22 mouse cellular contexts compared by ENCODE assay signal in genomic region chr13:108069151-108069550, GRCm38 (mm10). TPM values are rescaled to one million over a fixed set of nuclear protein-coding genes. Genes with fewer than 3 reads are reported as not detected.
DNase-seq lines count a peak whose midpoint lies in the region; ATAC-seq and TF ChIP-seq lines count a peak whose summit lies in the region.
"Had no signal": no experiment of that assay in that cellular context is flagged by ENCODE, and none has a peak within 500 bp of the region (broad histone marks: within the 10 kb centered on the region; RNA-seq: fewer than 3 reads in every experiment).

No protein-coding gene starts in this region.

- H3K27ac ChIP-seq in forebrain, postnatal 0 days (ENCODE audit: low read depth, low read length) = no peak overlapping the region
- H3K27ac ChIP-seq in forebrain, embryonic 10.5 days = no peak overlapping the region
- H3K27ac ChIP-seq in MEL (ENCODE audit: control insufficient read depth, low read depth, low read length) = no peak overlapping the region
- H3K27ac ChIP-seq in intestine, embryonic 15.5 days = no peak overlapping the region

- no peak for TF ChIP-seq RAD21 in MEL (IDR thresholded peaks at IDR 0.05; ENCODE audit: low read depth, low read length)

- H3K4me3 ChIP-seq in forebrain, postnatal 0 days (ENCODE audit: low read depth, low read length) = no peak overlapping the region
- no peak overlapping the region for H3K4me3 ChIP-seq in forebrain, embryonic 10.5 days
- H3K4me3 ChIP-seq in MEL (ENCODE audit: control insufficient read depth in 1 of 2, insufficient read depth in 1 of 2, low read depth in 2 of 2, low read length in 2 of 2) = no peak overlapping the region
- H3K4me3 ChIP-seq in intestine, embryonic 15.5 days (replicated peaks) = no peak overlapping the region

- DNase-seq in forebrain, postnatal 0 days = no peak
- DNase-seq in forebrain, embryonic 10.5 days (ENCODE audit: extremely low spot score, low spot score) = no peak
- DNase-seq in MEL (ENCODE audit: low read depth, low spot score) = peak; percentile 36
- no peak for DNase-seq in layer of hippocampus, postnatal 25 days (ENCODE audit: extremely low spot score in 1 of 2, low spot score in 1 of 2)
- DNase-seq: adrenal gland, adult 2 months; adrenal gland, adult 8-10 months; adrenal gland, postnatal 10 days; adrenal gland, postnatal 14 days; adrenal gland, postnatal 25 days; adrenal gland, postnatal 36 days; B cell, adult 2 months; cerebellum, adult 11 months; cerebellum, adult 11-12 months; cerebellum, adult 18-20 months; cerebellum, adult 2 months had no signal

- no peak for TF ChIP-seq CTCF in forebrain, postnatal 0 days (IDR thresholded peaks at IDR 0.05; ENCODE audit: low read depth)
- TF ChIP-seq CTCF in MEL (IDR thresholded peaks at IDR 0.05 in 2 of 3, conservative IDR thresholded peaks at IDR 0.05 in 1 of 3; ENCODE audit: control insufficient read depth in 1 of 3, insufficient read depth in 1 of 3, low read depth in 2 of 3, low read length in 3 of 3, poor library complexity in 1 of 3, severe bottlenecking in 1 of 3) = no peak

- H3K9ac ChIP-seq in forebrain, postnatal 0 days = no peak overlapping the region
- no peak overlapping the region for H3K9ac ChIP-seq in MEL (ENCODE audit: control insufficient read depth, low read depth, low read length, poor library complexity, severe bottlenecking)
- H3K9ac ChIP-seq in intestine, embryonic 15.5 days = no peak overlapping the region

- H3K27me3 ChIP-seq in forebrain, postnatal 0 days (ENCODE audit: insufficient read depth, low read length) = no peaks in the 10 kb centered on the region
- H3K27me3 ChIP-seq in forebrain, embryonic 10.5 days (ENCODE audit: poor library complexity, severe bottlenecking) = no peaks in the 10 kb centered on the region
- no peaks in the 10 kb centered on the region for H3K27me3 ChIP-seq in MEL (ENCODE audit: control insufficient read depth in 1 of 2, insufficient read depth in 2 of 2, low read length in 2 of 2)
- no peaks in the 10 kb centered on the region for H3K27me3 ChIP-seq in intestine, embryonic 15.5 days (replicated peaks)
- H3K27me3 ChIP-seq: CH12.LX, Patski had no signal

- no peak for TF ChIP-seq POLR2A in MEL (IDR thresholded peaks at IDR 0.05; ENCODE audit: control insufficient read depth in 1 of 2, insufficient read depth in 1 of 2, low read depth in 1 of 2, low read length in 2 of 2, poor library complexity in 1 of 2)

- TF ChIP-seq EP300 in MEL (IDR thresholded peaks at IDR 0.05; ENCODE audit: low read depth in 1 of 2, low read length in 2 of 2) = peak; percentile 64 to 67

- no peaks in the 10 kb centered on the region for H3K9me3 ChIP-seq in forebrain, postnatal 0 days (ENCODE audit: low read length)
- H3K9me3 ChIP-seq in forebrain, embryonic 10.5 days = no peaks in the 10 kb centered on the region
- H3K9me3 ChIP-seq in MEL (replicated peaks; ENCODE audit: insufficient read depth, low read length) = no peaks in the 10 kb centered on the region
- no peaks in the 10 kb centered on the region for H3K9me3 ChIP-seq in intestine, embryonic 15.5 days
- H3K9me3 ChIP-seq: G1E had no signal

- no peak overlapping the region for H3K4me2 ChIP-seq in forebrain, postnatal 0 days (ENCODE audit: low read depth)
- no peak overlapping the region for H3K4me2 ChIP-seq in intestine, embryonic 15.5 days (replicated peaks)

- peak; percentile 54; the same call in 1 of the 2 replicates for ATAC-seq in forebrain, postnatal 0 days
- 0 out of 2 replicates have a peak, but pooled peaks have one; percentile 22 for ATAC-seq in megakaryocyte-erythroid progenitor cell, adult 5-6 weeks (replicated peaks; ENCODE audit: low FRiP score, low TSS enrichment, poor library complexity, severe bottlenecking)
- ATAC-seq in intestine, embryonic 15.5 days = no peak
- ATAC-seq: activated CD4-positive, CD25-positive, alpha-beta regulatory T cell, adult 4 months; CD4-positive, CD25-positive, alpha-beta regulatory T cell, adult 4 months; Patski had no signal

- no peaks in the 10 kb centered on the region for H3K79me2 ChIP-seq in MEL (ENCODE audit: control insufficient read depth, insufficient read depth, low read length, poor library complexity)

- WGBS in forebrain, postnatal 0 days = 48% methylated on average over 4 of the region's 4 CpGs
- WGBS in forebrain, embryonic 10.5 days = 81% methylated on average over 4 of the region's 4 CpGs
- 77% methylated on average over 4 of the region's 4 CpGs for WGBS in intestine, embryonic 15.5 days

- H3K4me1 ChIP-seq in forebrain, postnatal 0 days (ENCODE audit: insufficient read depth) = no peaks in the 10 kb centered on the region; the same call in 1 of the 2 replicates
- peaks cover 4% of the 10 kb centered on the region for H3K4me1 ChIP-seq in forebrain, embryonic 10.5 days
- peaks cover 15 to 16% of the 10 kb centered on the region in 2 experiments for H3K4me1 ChIP-seq in MEL (ENCODE audit: control insufficient read depth in 1 of 2, insufficient read depth in 2 of 2, low read length in 2 of 2)
- no peaks in the 10 kb centered on the region for H3K4me1 ChIP-seq in intestine, embryonic 15.5 days (replicated peaks)

- no peaks in the 10 kb centered on the region for H3K36me3 ChIP-seq in forebrain, postnatal 0 days (ENCODE audit: insufficient read depth)
- no peaks in the 10 kb centered on the region for H3K36me3 ChIP-seq in forebrain, embryonic 10.5 days (replicated peaks)
- peaks cover 0 to 15% of the 10 kb centered on the region in 2 experiments; a peak in 2 of 4 replicates for H3K36me3 ChIP-seq in MEL (ENCODE audit: control insufficient read depth in 1 of 2, insufficient read depth in 2 of 2, low read length in 2 of 2)
- H3K36me3 ChIP-seq in intestine, embryonic 15.5 days = no peaks in the 10 kb centered on the region

TF ChIP-seq in MEL, 35 proteins besides CTCF, POLR2A, EP300 and RAD21:
- TF ChIP-seq TCF12 (IDR thresholded peaks at IDR 0.05; ENCODE audit: low read depth, low read length) = peak; percentile 69
- TF ChIP-seq GATA1 (IDR thresholded peaks at IDR 0.05; ENCODE audit: low read depth, low read length) = peak; percentile 59
- TF ChIP-seq TBP (IDR thresholded peaks at IDR 0.05; ENCODE audit: low read depth, low read length) = no peak
- no peak for TF ChIP-seq USF2 (IDR thresholded peaks at IDR 0.05; ENCODE audit: borderline replicate concordance in 1 of 2, insufficient read depth in 1 of 2, low read depth in 1 of 2, low read length in 2 of 2)
- TF ChIP-seq ETS1 (IDR thresholded peaks at IDR 0.05; ENCODE audit: low read depth, low read length) = peak; percentile 73

RNA-seq across cellular contexts. Expression of gene Smim15, which starts 24.9 kb away (rescaled TPM):
- total RNA-seq in forebrain, postnatal 0 days (2014; rRNA removed) = 40.3 and 46.5 TPM in 2 replicates
- 34.0 and 36.8 TPM in 2 replicates for polyA plus RNA-seq in forebrain, postnatal 0 days (2015; fragmentation: Nextera tagmentation; extraction: Ambion mirVana)
- 56.0 and 56.5 TPM in 2 replicates for polyA plus RNA-seq in forebrain, embryonic 10.5 days (2016; fragmentation: Nextera tagmentation; extraction: Ambion mirVana)
- 69.6 and 73.4 TPM in 2 replicates for total RNA-seq in MEL (2012; rRNA removed)
- polyA plus RNA-seq in MEL (2012; ENCODE audit: insufficient read depth in 1 of 2, insufficient read length in 2 of 2, low read depth in 1 of 2, low replicate concordance in 2 of 2, missing spikeins in 1 of 2) = 100 to 1,000 TPM in 1 of 2 experiments, not detected in 1; 122 TPM
- 31.2 and 45.2 TPM in 2 replicates for total RNA-seq in megakaryocyte-erythroid progenitor cell, adult 5-6 weeks (2014; fragmentation: Nextera tagmentation)
- 169 and 184 TPM in 2 replicates for total RNA-seq in megakaryocyte-erythroid progenitor cell, adult 5-6 weeks (2017)
- total RNA-seq in layer of hippocampus, postnatal 25 days (2021) = 10 to 100 TPM; 60.2 to 60.4 TPM
- polyA plus RNA-seq in intestine, embryonic 15.5 days (2015; fragmentation: Nextera tagmentation; extraction: Ambion mirVana) = 48.4 and 53.2 TPM in 2 replicates
